Mouse (Mus musculus) heart, postnatal 36 days (tissue): ENCODE measurements around the gene B3gat2. TPM values are rescaled to one million over a fixed set of nuclear protein-coding genes. Genes with fewer than 3 reads are reported as not detected.

Experiments
- DNase-seq, 2 experiments: peaks; one replicate each; pipeline ENCODE4 v3.0.0; 2021 to 2022
- intact Hi-C: fragments of 180-260 bp; cut with DNase I; formaldehyde crosslinking; loops from one replicate; pipeline ENCODE4 v1.15.1; 2025
- total RNA-seq, 2 experiments: library from RNA; stranded (reverse); gene quantifications; 2 replicates each; pipeline ENCODE4 v1.2.3; 2021

B3gat2 gene
- total RNA-seq, 2 experiments from 2014 or later: not detected

GRCm38 (mm10) chr1:23826887-23827758, 65.6 kb downstream of the B3gat2 start:
- intact Hi-C loops: loop anchor here (2.0 kb wide), 3 partner anchors 208 to 422 kb away; no protein-coding TSS in a partner anchor
- DNase-seq: peak; percentile 42 to 45

GRCm38 (mm10) chr1:23834246-23834645, 72.7 kb downstream of the B3gat2 start:
- intact Hi-C loops: no loop called here
- no peak for DNase-seq

- no peak for DNase-seq
- intact Hi-C loops: no loop called here
Observed at GRCm38 (mm10) chr1:23834819-23835218, 73.3 kb downstream of the B3gat2 start.

- no peak for DNase-seq
- intact Hi-C loops: no loop called here
Observed at GRCm38 (mm10) chr1:23836630-23837029, 75.1 kb downstream of the B3gat2 start.

GRCm38 (mm10) chr1:23840924-23841323, 79.4 kb downstream of the B3gat2 start:
- intact Hi-C loops: no loop called here

GRCm38 (mm10) chr1:23842629-23843028, 81.1 kb downstream of the B3gat2 start:
- no peak for DNase-seq
- intact Hi-C loops: no loop called here

More at GRCm38 (mm10) chr1:23840924-23841323, 79.4 kb downstream of the B3gat2 start:
- DNase-seq: no peak

GRCm38 (mm10) chr1:23843790-23844189, 82.2 kb downstream of the B3gat2 start:
- no peak for DNase-seq
- intact Hi-C loops: no loop called here

- intact Hi-C loops: no loop called here
- DNase-seq: no peak
Observed at GRCm38 (mm10) chr1:23845007-23845406, 83.5 kb downstream of the B3gat2 start.

- no peak for DNase-seq
- intact Hi-C loops: no loop called here
Observed at GRCm38 (mm10) chr1:23846044-23846680, 84.6 kb downstream of the B3gat2 start.

GRCm38 (mm10) chr1:23855623-23856022, 94.1 kb downstream of the B3gat2 start:
- no peak for DNase-seq
- intact Hi-C loops: no loop called here

GRCm38 (mm10) chr1:23860944-23861343, 99.4 kb downstream of the B3gat2 start:
- no peak for DNase-seq
- intact Hi-C loops: no loop called here

- DNase-seq: no peak
- intact Hi-C loops: no loop called here
Observed at GRCm38 (mm10) chr1:23865566-23865965, 104.0 kb downstream of the B3gat2 start.

GRCm38 (mm10) chr1:23867350-23867862, 105.9 kb downstream of the B3gat2 start:
- DNase-seq: no peak
- intact Hi-C loops: no loop called here

GRCm38 (mm10) chr1:23872194-23872593, 110.6 kb downstream of the B3gat2 start:
- intact Hi-C loops: no loop called here
- DNase-seq: no peak

- no peak for DNase-seq
- intact Hi-C loops: no loop called here
Observed at GRCm38 (mm10) chr1:23882681-23883080, 121.1 kb downstream of the B3gat2 start.

GRCm38 (mm10) chr1:23884087-23884668, 122.6 kb downstream of the B3gat2 start:
- DNase-seq: no peak
- intact Hi-C loops: no loop called here

GRCm38 (mm10) chr1:23884914-23885313, 123.4 kb downstream of the B3gat2 start:
- no peak for DNase-seq
- intact Hi-C loops: no loop called here

GRCm38 (mm10) chr1:23892072-23892471, 130.5 kb downstream of the B3gat2 start:
- intact Hi-C loops: no loop called here

More at GRCm38 (mm10) chr1:23892072-23892471, 130.5 kb downstream of the B3gat2 start:
- no peak for DNase-seq
